Mouse (Mus musculus) embryonic facial prominence, embryonic 11.5 days (tissue): ENCODE measurements around the gene Hcar2. TPM values are rescaled to one million over a fixed set of nuclear protein-coding genes. Genes with fewer than 3 reads are reported as not detected.

Experiments
- ATAC-seq: fragments of 200-750 bp; cut with Nextera tagmentation; replicated peaks from 2 replicates; pipeline ENCODE4 v1.8.0; 2017; ENCODE audit warnings: low read depth; ENCODE audit not compliant: insufficient number of reproducible peaks, low FRiP score, low TSS enrichment
- DNase-seq: peaks from one replicate; pipeline ENCODE4 v3.0.0-alpha.2; 2015; ENCODE audit warnings: low spot score
- H3K27ac ChIP-seq: fragments of 300-500 bp; sonication (generic); replicated peaks from 2 replicates; pipeline ENCODE4 v1.5.1; 2014; ENCODE audit warnings: mild to moderate bottlenecking, low read depth, low read length, control low read depth
- H3K27me3 ChIP-seq: fragments of 300-500 bp; sonication (generic); 2 replicates; pipeline ENCODE4 v1.6.1; 2014; ENCODE audit warnings: mild to moderate bottlenecking, low read length, moderate library complexity, mixed read lengths; ENCODE audit not compliant: control insufficient read depth, insufficient read depth
- H3K36me3 ChIP-seq: fragments of 300-500 bp; sonication (generic); replicated peaks from 2 replicates; pipeline ENCODE4 v1.6.1; 2014; ENCODE audit warnings: low read depth, mild to moderate bottlenecking, low read length, moderate library complexity, mixed read lengths; ENCODE audit not compliant: control insufficient read depth, insufficient read depth
- H3K4me1 ChIP-seq: fragments of 300-500 bp; sonication (generic); 2 replicates; pipeline ENCODE4 v1.6.1; 2014; ENCODE audit warnings: low read length, mixed read lengths; ENCODE audit not compliant: control insufficient read depth, insufficient read depth
- H3K4me2 ChIP-seq: fragments of 300-500 bp; sonication (generic); 2 replicates; pipeline ENCODE4 v1.6.1; 2014; ENCODE audit warnings: low read depth, mild to moderate bottlenecking, control low read depth, low read length, moderate library complexity
- H3K4me3 ChIP-seq: fragments of 300-500 bp; sonication (generic); 2 replicates; pipeline ENCODE4 v1.5.1; 2014; ENCODE audit warnings: low read depth, low read length, control low read depth
- H3K9ac ChIP-seq: fragments of 300-500 bp; sonication (generic); replicated peaks from 2 replicates; pipeline ENCODE4 v1.6.1; 2014; ENCODE audit warnings: mild to moderate bottlenecking, control low read depth, low read length
- H3K9me3 ChIP-seq: fragments of 300-500 bp; sonication (generic); replicated peaks from 2 replicates; pipeline ENCODE4 v1.6.1; 2016; ENCODE audit warnings: mild to moderate bottlenecking, low read length, inconsistent platforms, mixed read lengths; ENCODE audit not compliant: control insufficient read depth
- WGBS: fragments of 180-500 bp; shearing (Covaris S2); extraction: QIAGEN DNeasy Blood & Tissue Kit; methylation state at CpG from one replicate; pipeline ENCODE4 v1.1.7; 2014; 5-methylcytosine and 5-hydroxymethylcytosine counted together
- polyA plus RNA-seq: library from polyadenylated mRNA; unstranded; fragments of >200 nt; fragmentation: Nextera tagmentation; extraction: Ambion mirVana; gene quantifications from 2 replicates; pipeline ENCODE4 v1.2.1, GENCODE M21; 2014

The Hcar2 gene
- polyA plus RNA-seq, 1 experiment from 2014 or later = not detected

DNA sequence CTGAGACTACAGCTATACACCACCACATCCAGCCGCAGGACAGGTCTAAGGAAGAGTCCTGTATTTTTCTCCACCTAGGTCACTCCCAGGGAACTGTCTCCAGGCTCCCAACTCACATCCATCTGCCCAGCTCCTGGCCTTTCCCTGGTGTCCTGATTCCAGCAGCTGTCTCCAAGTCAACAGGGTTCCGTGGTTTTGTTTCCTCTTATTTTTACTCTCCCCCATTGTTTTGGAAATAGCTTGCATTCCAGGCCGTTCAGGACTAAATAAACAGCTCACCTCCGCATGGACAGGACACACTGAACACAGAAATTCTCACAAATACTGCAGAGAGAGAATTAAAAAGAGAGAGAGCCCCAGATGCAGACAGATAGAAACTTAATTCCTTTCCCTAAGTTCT is 27.9 kb downstream of the Hcar2 start:
- Histone ChIP-seq H3K4me1 (no peaks in the 10 kb centered on the region), H3K9me3 (no peaks in the 10 kb centered on the region), H3K9ac (no peak overlapping the region), H3K4me2 (no peak overlapping the region), H3K36me3 (no peaks in the 10 kb centered on the region), H3K27ac (no peak overlapping the region), H3K27me3 (no peaks in the 10 kb centered on the region), H3K4me3 (no peak overlapping the region)
- WGBS = 48% methylated on average over 4 of the region's 4 CpGs
- ATAC-seq (no peak), DNase-seq (no peak)

DNA sequence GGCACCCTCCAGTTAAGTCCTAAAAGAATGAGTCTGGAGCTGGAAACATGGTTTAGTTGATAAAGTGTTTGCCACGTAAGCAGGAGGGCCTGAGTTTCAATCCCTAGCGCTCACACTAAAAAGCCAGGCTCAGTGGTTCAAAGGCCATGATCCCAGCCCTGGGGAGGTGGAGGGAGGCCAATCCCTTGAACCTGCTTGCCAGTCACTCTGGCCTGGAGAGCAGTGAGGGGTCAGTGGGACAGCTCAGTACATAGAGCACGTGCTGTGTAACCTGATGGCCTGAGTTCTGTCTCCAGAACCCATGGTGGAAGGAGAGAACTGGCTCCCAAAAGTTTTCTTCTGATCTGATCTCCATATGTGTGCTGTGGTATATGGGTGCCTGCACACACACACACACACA is 30.5 kb downstream of the Hcar2 start:
- Histone ChIP-seq H3K4me1 (no peaks in the 10 kb centered on the region), H3K4me2 (no peak overlapping the region), H3K36me3 (no peaks in the 10 kb centered on the region), H3K27me3 (no peaks in the 10 kb centered on the region), H3K27ac (no peak overlapping the region), H3K4me3 (no peak overlapping the region), H3K9me3 (no peaks in the 10 kb centered on the region), H3K9ac (no peak overlapping the region)
- no peak for DNase-seq
- 75% methylated on average over 3 of the region's 3 CpGs for WGBS
- ATAC-seq = no peak

GRCm38 (mm10) chr5:123832309-123832708 is 33.0 kb downstream of the Hcar2 start:
- Histone ChIP-seq H3K4me2 (no peak overlapping the region), H3K9ac (no peak overlapping the region), H3K4me1 (no peaks in the 10 kb centered on the region), H3K9me3 (no peaks in the 10 kb centered on the region), H3K27me3 (no peaks in the 10 kb centered on the region), H3K27ac (no peak overlapping the region), H3K36me3 (no peaks in the 10 kb centered on the region), H3K4me3 (no peak overlapping the region)
- 90% methylated on average over 7 of the region's 7 CpGs for WGBS
- DNase-seq (no peak), ATAC-seq (no peak)

- H3K4me3 ChIP-seq = no peak overlapping the region
- H3K27me3 ChIP-seq = no peaks in the 10 kb centered on the region
- DNase-seq (peak; percentile 71), ATAC-seq (0 out of 2 replicates have a peak, but pooled peaks have one; percentile 48)
- no peaks in the 10 kb centered on the region for H3K36me3 ChIP-seq
- 55% methylated on average over 6 of the region's 6 CpGs for WGBS
- no peak overlapping the region for H3K27ac ChIP-seq
- H3K9me3 ChIP-seq = no peaks in the 10 kb centered on the region
- H3K4me2 ChIP-seq = no peak overlapping the region
- H3K4me1 ChIP-seq = no peaks in the 10 kb centered on the region
- no peak overlapping the region; the same call in 1 of the 2 replicates for H3K9ac ChIP-seq
These were observed 37.6 kb downstream of the Hcar2 start for GRCm38 (mm10) chr5:123827659-123828091.

GRCm38 (mm10) chr5:123822706-123823105 is 42.6 kb downstream of the Hcar2 start:
- Histone ChIP-seq H3K27ac (no peak overlapping the region), H3K9me3 (no peaks in the 10 kb centered on the region), H3K4me1 (no peaks in the 10 kb centered on the region), H3K36me3 (peaks cover 3% of the 10 kb centered on the region; the same call in 1 of the 2 replicates), H3K9ac (no peak overlapping the region), H3K4me2 (no peak overlapping the region), H3K27me3 (no peaks in the 10 kb centered on the region), H3K4me3 (no peak overlapping the region)
- 73% methylated on average over 7 of the region's 7 CpGs for WGBS
- DNase-seq (no peak), ATAC-seq (no peak)

GRCm38 (mm10) chr5:123821264-123821571 is 44.1 kb downstream of the Hcar2 start:
- no peak overlapping the region for H3K27ac ChIP-seq
- WGBS = 96% methylated on average over 3 of the region's 3 CpGs

DNA sequence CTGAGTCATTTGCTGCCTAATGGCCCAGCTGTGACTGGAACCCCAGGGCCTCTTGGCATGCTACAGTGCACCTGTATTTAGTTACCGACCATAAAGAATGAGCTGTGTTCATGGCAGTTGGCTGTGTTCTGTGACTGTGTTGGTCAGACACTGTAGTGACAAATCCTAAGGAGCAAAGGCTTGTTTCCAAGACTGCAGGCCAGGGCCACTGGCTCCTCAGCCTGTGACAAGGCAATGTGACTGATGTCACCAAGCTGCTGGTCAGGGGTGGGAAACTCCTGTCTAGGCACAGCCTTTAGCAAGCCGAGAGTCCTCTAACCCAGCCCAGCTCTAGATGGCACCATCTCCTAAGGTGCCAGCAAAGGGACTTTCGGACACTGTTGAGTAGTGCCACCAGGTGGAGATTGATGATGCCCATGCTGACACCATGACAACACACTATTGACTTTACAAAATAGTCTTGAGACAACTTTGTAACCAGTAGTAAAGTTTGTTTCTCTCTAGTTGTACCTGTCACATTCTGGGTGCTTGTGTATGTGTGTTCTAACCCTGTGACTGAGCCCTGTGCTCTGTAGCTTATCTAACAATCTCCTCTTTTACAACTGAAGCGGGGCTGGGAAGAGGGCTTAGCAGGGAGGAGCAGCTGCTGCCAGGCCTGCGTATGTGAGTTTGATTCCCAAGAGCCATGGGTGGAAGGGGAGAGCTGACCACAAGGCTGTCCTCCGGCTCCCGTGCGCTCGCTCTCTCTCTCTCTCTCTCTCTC is 44.6 kb downstream of the Hcar2 start:
- H3K36me3 ChIP-seq = peaks cover 5% of the 10 kb centered on the region

More at GRCm38 (mm10) chr5:123821264-123821571, 44.1 kb downstream of the Hcar2 start:
- H3K4me2 ChIP-seq = no peak overlapping the region
- no peaks in the 10 kb centered on the region for H3K9me3 ChIP-seq
- no peak overlapping the region for H3K4me3 ChIP-seq
- no peaks in the 10 kb centered on the region for H3K4me1 ChIP-seq
- H3K36me3 ChIP-seq = peaks cover 5% of the 10 kb centered on the region
- ATAC-seq (no peak), DNase-seq (no peak)
- no peak overlapping the region for H3K9ac ChIP-seq
- H3K27me3 ChIP-seq = no peaks in the 10 kb centered on the region

GRCm38 (mm10) chr5:123818941-123819577 is 46.2 kb downstream of the Hcar2 start:
- Histone ChIP-seq H3K9me3 (no peaks in the 10 kb centered on the region), H3K4me2 (no peak overlapping the region), H3K4me1 (no peaks in the 10 kb centered on the region), H3K27ac (no peak overlapping the region), H3K4me3 (no peak overlapping the region), H3K36me3 (peaks cover 5% of the 10 kb centered on the region), H3K27me3 (no peaks in the 10 kb centered on the region), H3K9ac (no peak overlapping the region)
- DNase-seq (no peak), ATAC-seq (no peak)
- WGBS = 94% methylated on average over 19 of the region's 19 CpGs

More for the DNA sequence above, 44.6 kb downstream of the Hcar2 start:
- Histone ChIP-seq H3K4me3 (no peak overlapping the region), H3K27ac (no peak overlapping the region), H3K4me1 (no peaks in the 10 kb centered on the region), H3K9ac (no peak overlapping the region), H3K27me3 (no peaks in the 10 kb centered on the region), H3K4me2 (no peak overlapping the region), H3K9me3 (no peaks in the 10 kb centered on the region)
- DNase-seq (no peak), ATAC-seq (no peak)
- WGBS = 85% methylated on average over 9 of the region's 9 CpGs
